21 mouse cellular contexts compared by ENCODE assay signal in the genomic region with DNA sequence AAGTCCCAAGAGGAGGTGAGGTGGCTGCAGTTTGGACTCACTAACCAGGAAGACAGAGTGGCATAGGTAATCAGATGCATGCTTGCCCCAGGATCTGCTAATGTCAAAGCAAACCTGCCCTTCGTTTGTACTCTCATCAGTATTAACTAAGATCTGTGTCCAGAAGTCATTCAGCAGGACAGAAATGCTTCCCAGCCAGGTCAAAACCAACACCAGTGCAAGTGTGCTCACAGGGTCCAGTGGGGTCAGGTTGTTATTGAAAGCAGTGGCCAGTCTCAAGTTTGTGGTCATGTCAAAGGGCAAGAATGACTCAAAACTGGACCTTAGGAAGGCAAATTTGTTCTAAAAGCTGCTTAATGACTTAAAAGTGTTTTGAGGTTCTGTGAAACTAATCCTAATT. TPM values are rescaled to one million over a fixed set of nuclear protein-coding genes. Genes with fewer than 3 reads are reported as not detected.
DNase-seq lines count a peak whose midpoint lies in the region; ATAC-seq and TF ChIP-seq lines count a peak whose summit lies in the region.
"Had no signal": no experiment of that assay in that cellular context is flagged by ENCODE, and none has a peak within 500 bp of the region (broad histone marks: within the 10 kb centered on the region; RNA-seq: fewer than 3 reads in every experiment).

No protein-coding gene starts in this region.

- H3K4me2 ChIP-seq in liver, embryonic 12.5 days = peak overlapping the region; percentile 45
- H3K4me2 ChIP-seq: embryonic facial prominence, embryonic 13.5 days; forebrain, embryonic 15.5 days; heart, embryonic 11.5 days; hindbrain, embryonic 12.5 days; midbrain, embryonic 15.5 days had no signal

- WGBS in heart, embryonic 10.5 days = 80% methylated on average over 1 of the region's 1 CpGs
- WGBS in liver, adult 2 months = 29% methylated on average over 1 of the region's 1 CpGs
- WGBS in liver, embryonic 12.5 days (ENCODE audit: insufficient replicate concordance) = 72% methylated on average over 1 of the region's 1 CpGs

- no peak for ATAC-seq in liver, embryonic 12.5 days
- ATAC-seq: forebrain, embryonic 15.5 days; midbrain, embryonic 15.5 days had no signal

- no peak overlapping the region for H3K9ac ChIP-seq in liver, adult 2 months (ENCODE audit: low read depth, low read length)
- H3K9ac ChIP-seq in liver, embryonic 12.5 days = peak overlapping the region; percentile 45; the same call in 1 of the 2 replicates
- H3K9ac ChIP-seq: embryonic facial prominence, embryonic 13.5 days; forebrain, embryonic 15.5 days; hindbrain, embryonic 12.5 days; midbrain, embryonic 15.5 days had no signal

- peak; percentile 72 for DNase-seq in heart, adult 11 months
- no peak for DNase-seq in heart, embryonic 10.5 days (ENCODE audit: low spot score)
- peak; percentile 80 for DNase-seq in liver, adult 2 months (ENCODE audit: extremely low read depth, low read depth, low spot score)
- no peak for DNase-seq in liver
- peak; percentile 36 for DNase-seq in yolk sac, embryonic 10.5 days (ENCODE audit: low spot score)
- no peak for DNase-seq in MN1 (ENCODE audit: low spot score)
- no peak for DNase-seq in layer of hippocampus, postnatal 36 days
- DNase-seq: cerebellum, postnatal 10 days; heart, postnatal 10 days; left cerebral cortex, postnatal 4 days; lung, adult 18-20 months; lung, postnatal 14 days; thymus, postnatal 4 days had no signal

- no peak overlapping the region for H3K27ac ChIP-seq in heart, embryonic 10.5 days
- peak overlapping the region; percentile 62 for H3K27ac ChIP-seq in liver, adult 2 months (replicated peaks; ENCODE audit: insufficient read depth, low read depth, low read length)
- peak overlapping the region; percentile 75 for H3K27ac ChIP-seq in liver, embryonic 12.5 days
- H3K27ac ChIP-seq: embryonic facial prominence, embryonic 13.5 days; forebrain, embryonic 15.5 days; hindbrain, embryonic 12.5 days; layer of hippocampus, adult 2 months; midbrain, embryonic 15.5 days had no signal

- no peak for TF ChIP-seq CTCF in liver, adult 2 months (IDR thresholded peaks at IDR 0.05; ENCODE audit: low read depth, low read length)

- peaks cover 31% of the 10 kb centered on the region for H3K79me2 ChIP-seq in liver, adult 2 months (ENCODE audit: control insufficient read depth, insufficient read depth, low read length)

- no peak overlapping the region for H3K4me3 ChIP-seq in heart, embryonic 10.5 days
- no peak overlapping the region for H3K4me3 ChIP-seq in liver, adult 2 months (ENCODE audit: insufficient read depth, low read depth, low read length)
- no peak overlapping the region for H3K4me3 ChIP-seq in liver, embryonic 12.5 days
- H3K4me3 ChIP-seq: embryonic facial prominence, embryonic 13.5 days; forebrain, embryonic 15.5 days; hindbrain, embryonic 12.5 days; layer of hippocampus, adult 2 months; midbrain, embryonic 15.5 days; myocyte had no signal

- TF ChIP-seq POLR2A in liver, adult 2 months (IDR thresholded peaks at IDR 0.05; ENCODE audit: extremely low read depth, insufficient read depth, low read length) = no peak

- peaks cover 50% of the 10 kb centered on the region for H3K4me1 ChIP-seq in heart, embryonic 10.5 days
- peaks cover 40% of the 10 kb centered on the region for H3K4me1 ChIP-seq in liver, adult 2 months (ENCODE audit: control insufficient read depth, insufficient read depth, low read length)
- H3K4me1 ChIP-seq in liver, embryonic 12.5 days = peaks cover 85% of the 10 kb centered on the region

- no peaks in the 10 kb centered on the region for H3K9me3 ChIP-seq in heart, embryonic 10.5 days
- H3K9me3 ChIP-seq in liver, embryonic 12.5 days (replicated peaks) = no peaks in the 10 kb centered on the region
- H3K9me3 ChIP-seq: embryonic facial prominence, embryonic 13.5 days; forebrain, embryonic 15.5 days; hindbrain, embryonic 12.5 days; midbrain, embryonic 15.5 days had no signal

- H3K27me3 ChIP-seq in heart, embryonic 10.5 days (ENCODE audit: insufficient read depth, poor library complexity, severe bottlenecking) = no peaks in the 10 kb centered on the region
- H3K27me3 ChIP-seq in liver, adult 2 months (ENCODE audit: control insufficient read depth, insufficient read depth, low read length) = no peaks in the 10 kb centered on the region
- no peaks in the 10 kb centered on the region for H3K27me3 ChIP-seq in liver, embryonic 12.5 days (replicated peaks)
- H3K27me3 ChIP-seq: embryonic facial prominence, embryonic 13.5 days; forebrain, embryonic 15.5 days; hindbrain, embryonic 12.5 days; midbrain, embryonic 15.5 days had no signal

- peaks cover 3% of the 10 kb centered on the region for H3K36me3 ChIP-seq in heart, embryonic 10.5 days
- H3K36me3 ChIP-seq in liver, adult 2 months (ENCODE audit: control insufficient read depth, insufficient read depth, low read length) = no peaks in the 10 kb centered on the region
- peaks cover 37% of the 10 kb centered on the region for H3K36me3 ChIP-seq in liver, embryonic 12.5 days
- H3K36me3 ChIP-seq: embryonic facial prominence, embryonic 13.5 days; hindbrain, embryonic 12.5 days; midbrain, embryonic 15.5 days had no signal

RNA-seq across cellular contexts. Expression of gene Tbxas1, which starts 8.8 kb away (rescaled TPM):
- polyA plus RNA-seq in heart, embryonic 10.5 days (2016; fragmentation: Nextera tagmentation; extraction: Ambion mirVana) = 1.4 and 1.5 TPM in 2 replicates
- 3.5 and 4.9 TPM in 2 replicates for total RNA-seq in liver, adult 2 months (2014; rRNA removed)
- polyA plus RNA-seq in liver, adult 2 months (2012; rRNA removed) = 0.61 and 1.1 TPM in 2 replicates
- polyA plus RNA-seq in liver, embryonic 12.5 days (2016; fragmentation: Nextera tagmentation; extraction: Ambion mirVana) = 11.3 and 12.9 TPM in 2 replicates
- total RNA-seq in layer of hippocampus, postnatal 36 days (2021) = 1 to 10 TPM; 2.1 to 2.3 TPM
- polyA plus RNA-seq: myocyte had no signal

RNA-seq across cellular contexts. Expression of gene Hipk2, which starts 9.6 kb away (rescaled TPM):
- 15.9 and 20.1 TPM in 2 replicates for polyA plus RNA-seq in heart, embryonic 10.5 days (2016; fragmentation: Nextera tagmentation; extraction: Ambion mirVana)
- total RNA-seq in liver, adult 2 months (2014; rRNA removed) = 8.5 and 10.4 TPM in 2 replicates
- 22.2 and 23.5 TPM in 2 replicates for polyA plus RNA-seq in liver, adult 2 months (2012; rRNA removed)
- 26.8 and 28.9 TPM in 2 replicates for polyA plus RNA-seq in liver, embryonic 12.5 days (2016; fragmentation: Nextera tagmentation; extraction: Ambion mirVana)
- total RNA-seq in layer of hippocampus, postnatal 36 days (2021) = 10 to 100 TPM; 52.7 to 64.1 TPM

Comparison
In these comparisons a context has a peak if more than half of its experiments do, and no peak if none do; other contexts are left out.
1. DNase-seq: peak in heart, adult 11 months (single experiment), liver, adult 2 months (single experiment) and yolk sac, embryonic 10.5 days (single experiment); none in heart, embryonic 10.5 days (single experiment), liver (single experiment), MN1 (single experiment) and layer of hippocampus, postnatal 36 days (0 of 2).